Mouse (Mus musculus): ENCODE measurements around the gene Rnf144b. TPM values are rescaled to one million over a fixed set of nuclear protein-coding genes. Genes with fewer than 3 reads are reported as not detected.

Rnf144b gene
- polyA plus RNA-seq, 1 experiment from 2014 or later = 1.5 TPM

DNA sequence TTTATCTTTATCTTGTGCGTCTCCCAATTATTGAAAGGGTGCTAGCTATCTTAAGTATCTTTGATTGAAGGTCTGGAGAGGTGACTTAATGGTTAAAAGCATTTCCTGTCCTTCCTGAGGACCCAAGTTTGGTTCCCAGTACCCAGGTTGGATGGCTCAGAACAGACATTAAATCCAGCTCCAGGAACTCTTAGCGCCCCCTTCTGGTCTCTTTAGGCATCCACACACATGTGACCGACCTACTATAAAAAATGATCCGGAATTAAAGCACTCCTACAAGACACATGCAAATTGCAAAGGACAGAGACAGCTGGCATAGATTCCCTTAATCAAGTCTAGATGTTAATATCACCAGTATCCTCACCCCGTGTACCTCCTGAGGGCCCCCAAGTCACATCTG, 104.1 kb downstream of the Rnf144b start:
- WGBS = 90% methylated on average over 5 of the region's 5 CpGs
- Histone ChIP-seq H3K27me3 (ENCODE audit: insufficient read depth, low read length) (no peaks in the 10 kb centered on the region), H3K36me3 (ENCODE audit: insufficient read depth) (no peaks in the 10 kb centered on the region), H3K4me3 (ENCODE audit: low read depth, low read length) (no peak overlapping the region), H3K27ac (ENCODE audit: low read depth) (no peak overlapping the region), H3K4me1 (ENCODE audit: insufficient read depth) (0 out of 2 replicates have a peak, but pooled peaks cover 4% of the 10 kb centered on the region), H3K4me2 (no peak overlapping the region), H3K9me3 (ENCODE audit: low read depth, low read length) (no peaks in the 10 kb centered on the region), H3K9ac (no peak overlapping the region)
- ATAC-seq (ENCODE audit: insufficient read depth) = no peak
- no peak for DNase-seq
- TF ChIP-seq CTCF (IDR thresholded peaks at IDR 0.05; ENCODE audit: low read depth) = peak; percentile 21; the same call in 1 of the 2 replicates

GRCm38 (mm10) chr13:47228201-47228600, 105.7 kb downstream of the Rnf144b start:
- no peak overlapping the region for H3K27ac ChIP-seq (ENCODE audit: low read depth)
- H3K9me3 ChIP-seq (ENCODE audit: low read depth, low read length) = no peaks in the 10 kb centered on the region
- H3K36me3 ChIP-seq (ENCODE audit: insufficient read depth) = no peaks in the 10 kb centered on the region
- no peak for ATAC-seq (ENCODE audit: insufficient read depth)
- H3K4me2 ChIP-seq = no peak overlapping the region
- H3K4me1 ChIP-seq (ENCODE audit: insufficient read depth) = 0 out of 2 replicates have a peak, but pooled peaks cover 4% of the 10 kb centered on the region
- TF ChIP-seq CTCF (IDR thresholded peaks at IDR 0.05; ENCODE audit: low read depth) = no peak
- DNase-seq = no peak
- H3K9ac ChIP-seq = no peak overlapping the region
- H3K4me3 ChIP-seq (ENCODE audit: low read depth, low read length) = no peak overlapping the region
- H3K27me3 ChIP-seq (ENCODE audit: insufficient read depth, low read length) = no peaks in the 10 kb centered on the region
- 83% methylated on average over 8 of the region's 8 CpGs for WGBS

DNA sequence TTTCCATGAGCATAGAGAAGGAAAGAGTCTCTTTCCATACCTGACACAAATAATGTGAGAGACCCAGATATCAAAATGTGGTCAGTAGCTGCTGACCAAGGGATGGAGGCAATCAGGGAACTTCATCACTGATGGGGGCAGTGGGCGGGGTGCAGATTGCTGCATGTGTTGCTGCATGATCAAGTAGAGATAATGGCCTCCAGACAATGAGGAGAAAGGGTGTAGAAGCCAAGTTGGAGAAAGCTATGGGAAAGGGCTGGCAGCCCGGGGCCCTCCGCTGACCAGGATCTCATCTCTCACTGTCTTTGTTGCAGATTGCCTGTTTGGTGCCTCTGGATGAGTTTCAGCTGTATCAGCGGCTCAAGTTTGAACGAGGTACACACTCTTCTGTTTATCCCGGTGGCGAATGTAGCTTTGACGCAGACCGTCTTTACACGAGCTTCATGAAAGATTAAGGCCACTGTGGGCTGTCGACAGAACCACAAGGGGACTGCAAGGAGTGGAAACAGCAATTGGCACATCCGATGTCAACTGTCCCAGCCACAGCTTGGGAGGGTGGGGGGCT, 106.3 kb downstream of the Rnf144b start:
- Histone ChIP-seq H3K9ac (no peak overlapping the region), H3K4me1 (ENCODE audit: insufficient read depth) (0 out of 2 replicates have a peak, but pooled peaks cover 4% of the 10 kb centered on the region), H3K36me3 (ENCODE audit: insufficient read depth) (no peaks in the 10 kb centered on the region), H3K4me2 (no peak overlapping the region), H3K9me3 (ENCODE audit: low read depth, low read length) (no peaks in the 10 kb centered on the region), H3K4me3 (ENCODE audit: low read depth, low read length) (no peak overlapping the region), H3K27me3 (ENCODE audit: insufficient read depth, low read length) (no peaks in the 10 kb centered on the region), H3K27ac (ENCODE audit: low read depth) (no peak overlapping the region)
- DNase-seq = peak; percentile 55
- TF ChIP-seq CTCF (IDR thresholded peaks at IDR 0.05; ENCODE audit: low read depth) = no peak
- WGBS = 59% methylated on average over 12 of the region's 12 CpGs
- ATAC-seq (ENCODE audit: insufficient read depth) = no peak

DNA sequence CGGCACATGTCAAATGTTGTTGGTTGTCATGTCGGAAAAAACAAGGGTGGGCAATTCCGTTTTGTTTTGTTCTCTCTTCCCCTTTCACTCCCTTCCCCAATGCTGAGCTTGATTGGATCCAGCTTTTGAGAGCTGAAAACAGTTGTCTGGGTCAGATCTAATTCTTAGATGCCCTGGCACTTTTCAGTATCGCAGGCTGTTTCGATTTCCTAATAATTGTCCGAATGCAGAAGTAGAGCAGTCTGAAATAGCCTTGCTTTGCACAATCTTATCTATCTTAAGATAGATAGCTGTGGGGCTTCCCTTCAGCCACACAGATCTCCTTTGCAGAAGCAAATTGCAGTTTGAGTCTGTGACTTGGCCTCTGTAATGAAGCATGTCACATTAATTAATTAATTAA, 109.7 kb downstream of the Rnf144b start:
- H3K4me1 ChIP-seq (ENCODE audit: insufficient read depth) = no peaks in the 10 kb centered on the region
- DNase-seq (peak; percentile 24), ATAC-seq (ENCODE audit: insufficient read depth) (no peak)
- H3K4me3 ChIP-seq (ENCODE audit: low read depth, low read length) = no peak overlapping the region
- H3K4me2 ChIP-seq = no peak overlapping the region
- no peaks in the 10 kb centered on the region for H3K9me3 ChIP-seq (ENCODE audit: low read depth, low read length)
- H3K27me3 ChIP-seq (ENCODE audit: insufficient read depth, low read length) = no peaks in the 10 kb centered on the region
- no peak overlapping the region for H3K27ac ChIP-seq (ENCODE audit: low read depth)
- TF ChIP-seq CTCF (IDR thresholded peaks at IDR 0.05; ENCODE audit: low read depth) = no peak
- 77% methylated on average over 6 of the region's 6 CpGs for WGBS
- no peaks in the 10 kb centered on the region for H3K36me3 ChIP-seq (ENCODE audit: insufficient read depth)
- H3K9ac ChIP-seq = no peak overlapping the region

GRCm38 (mm10) chr13:47237376-47237775, 114.9 kb downstream of the Rnf144b start:
- Histone ChIP-seq H3K9me3 (ENCODE audit: low read depth, low read length) (no peaks in the 10 kb centered on the region), H3K36me3 (ENCODE audit: insufficient read depth) (no peaks in the 10 kb centered on the region), H3K9ac (no peak overlapping the region), H3K27ac (ENCODE audit: low read depth) (no peak overlapping the region), H3K4me3 (ENCODE audit: low read depth, low read length) (no peak overlapping the region), H3K27me3 (ENCODE audit: insufficient read depth, low read length) (no peaks in the 10 kb centered on the region), H3K4me1 (ENCODE audit: insufficient read depth) (no peaks in the 10 kb centered on the region), H3K4me2 (no peak overlapping the region)
- WGBS = 81% methylated on average over 8 of the region's 8 CpGs
- DNase-seq (no peak), ATAC-seq (ENCODE audit: insufficient read depth) (no peak)
- TF ChIP-seq CTCF (IDR thresholded peaks at IDR 0.05; ENCODE audit: low read depth) = no peak

- no peak overlapping the region for H3K4me3 ChIP-seq (ENCODE audit: low read depth, low read length)
- no peak overlapping the region for H3K27ac ChIP-seq (ENCODE audit: low read depth)
- H3K9ac ChIP-seq = no peak overlapping the region
- no peaks in the 10 kb centered on the region for H3K9me3 ChIP-seq (ENCODE audit: low read depth, low read length)
- 86% methylated on average over 17 of the region's 17 CpGs for WGBS
- H3K4me1 ChIP-seq (ENCODE audit: insufficient read depth) = no peaks in the 10 kb centered on the region
- H3K4me2 ChIP-seq = no peak overlapping the region
- H3K27me3 ChIP-seq (ENCODE audit: insufficient read depth, low read length) = no peaks in the 10 kb centered on the region
- no peak for TF ChIP-seq CTCF (IDR thresholded peaks at IDR 0.05; ENCODE audit: low read depth)
- DNase-seq = no peak
- no peaks in the 10 kb centered on the region for H3K36me3 ChIP-seq (ENCODE audit: insufficient read depth)
- ATAC-seq (ENCODE audit: insufficient read depth) = no peak
Measured at GRCm38 (mm10) chr13:47238131-47238530, 115.7 kb downstream of the Rnf144b start.

DNA sequence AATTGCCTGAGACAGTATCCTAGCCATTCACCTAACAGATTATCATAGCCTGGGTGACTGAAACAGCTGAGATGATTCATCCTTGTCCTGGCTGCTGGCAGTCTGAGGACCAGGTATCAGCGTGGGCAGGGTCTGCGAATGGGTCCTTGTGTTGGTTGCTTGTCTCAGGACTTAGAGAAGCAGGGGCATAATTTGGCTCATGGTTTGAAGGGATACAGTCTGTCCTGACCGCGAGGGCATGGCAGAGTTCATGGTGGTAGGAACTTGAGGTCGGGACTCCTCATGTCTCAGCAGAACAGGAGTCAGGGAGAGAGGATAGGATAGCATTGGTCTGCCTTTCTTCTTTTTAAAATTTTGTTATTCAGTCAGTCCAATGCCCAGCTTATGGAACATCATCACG, 121.1 kb downstream of the Rnf144b start:
- no peak for TF ChIP-seq CTCF (IDR thresholded peaks at IDR 0.05; ENCODE audit: low read depth)
- Histone ChIP-seq H3K27ac (ENCODE audit: low read depth) (no peak overlapping the region), H3K9ac (no peak overlapping the region), H3K9me3 (ENCODE audit: low read depth, low read length) (no peaks in the 10 kb centered on the region), H3K4me3 (ENCODE audit: low read depth, low read length) (no peak overlapping the region), H3K4me2 (no peak overlapping the region), H3K27me3 (ENCODE audit: insufficient read depth, low read length) (no peaks in the 10 kb centered on the region), H3K36me3 (ENCODE audit: insufficient read depth) (no peaks in the 10 kb centered on the region), H3K4me1 (ENCODE audit: insufficient read depth) (peaks cover 4% of the 10 kb centered on the region; the same call in 1 of the 2 replicates)
- 96% methylated on average over 6 of the region's 6 CpGs for WGBS
- ATAC-seq (ENCODE audit: insufficient read depth) (no peak), DNase-seq (no peak)
